Mouse (Mus musculus): ENCODE measurements around the gene Vmn1r210. TPM values are rescaled to one million over a fixed set of nuclear protein-coding genes. Genes with fewer than 3 reads are reported as not detected.

Gene Vmn1r210
- polyA plus RNA-seq, 1 experiment, result not detected

Other genes starting within 250 kb of the Vmn1r210 start
- gene Vmn1r205, start 238.3 kb downstream of the Vmn1r210 start, polyA plus RNA-seq (2012; ENCODE audit: insufficient read depth, insufficient read length, low replicate concordance, missing spikeins), result not detected in 2 replicates
- not detected in 2 replicates for gene Vmn1r206, start 207.1 kb downstream of the Vmn1r210 start, polyA plus RNA-seq (2012; ENCODE audit: insufficient read depth, insufficient read length, low replicate concordance, missing spikeins)
- not detected in 2 replicates for gene Vmn1r207-ps, start 101.7 kb downstream of the Vmn1r210 start, polyA plus RNA-seq (2012; ENCODE audit: insufficient read depth, insufficient read length, low replicate concordance, missing spikeins)
- not detected in 2 replicates for gene Vmn1r208, start 53.9 kb downstream of the Vmn1r210 start, polyA plus RNA-seq (2012; ENCODE audit: insufficient read depth, insufficient read length, low replicate concordance, missing spikeins)
- not detected in 2 replicates for gene Vmn1r209, start 21.7 kb downstream of the Vmn1r210 start, polyA plus RNA-seq (2012; ENCODE audit: insufficient read depth, insufficient read length, low replicate concordance, missing spikeins)
- not detected in 2 replicates for gene Vmn1r211, start 26.2 kb upstream of the Vmn1r210 start, polyA plus RNA-seq (2012; ENCODE audit: insufficient read depth, insufficient read length, low replicate concordance, missing spikeins)
- gene Vmn1r212, start 52.9 kb upstream of the Vmn1r210 start, polyA plus RNA-seq (2012; ENCODE audit: insufficient read depth, insufficient read length, low replicate concordance, missing spikeins), result not detected in 2 replicates
- not detected in 2 replicates for gene Vmn1r213, start 176.3 kb upstream of the Vmn1r210 start, polyA plus RNA-seq (2012; ENCODE audit: insufficient read depth, insufficient read length, low replicate concordance, missing spikeins)
- gene Vmn1r214, start 199.1 kb upstream of the Vmn1r210 start, polyA plus RNA-seq (2012; ENCODE audit: insufficient read depth, insufficient read length, low replicate concordance, missing spikeins), result not detected in 2 replicates
- not detected in 2 replicates for gene Vmn1r215, start 236.7 kb upstream of the Vmn1r210 start, polyA plus RNA-seq (2012; ENCODE audit: insufficient read depth, insufficient read length, low replicate concordance, missing spikeins)